ENCODE assay signal across 23 mouse cellular contexts in genomic region chr1:66617188-66617587, GRCm38 (mm10).
DNase-seq lines count a peak whose midpoint lies in the region; ATAC-seq and TF ChIP-seq lines count a peak whose summit lies in the region.
"Had no signal": no experiment of that assay in that cellular context is flagged by ENCODE, and none has a peak within 500 bp of the region (broad histone marks: within the 10 kb centered on the region; RNA-seq: fewer than 3 reads in every experiment).

No protein-coding gene starts in this region.

- no peak overlapping the region for H3K27ac ChIP-seq in lung, embryonic 14.5 days (ENCODE audit: low read depth)
- H3K27ac ChIP-seq: embryonic facial prominence, embryonic 15.5 days; forebrain, embryonic 12.5 days; heart, adult 2 months; heart, embryonic 15.5 days; hindbrain, embryonic 14.5 days; intestine, embryonic 15.5 days had no signal

- no peak overlapping the region for H3K4me3 ChIP-seq in lung, embryonic 14.5 days (ENCODE audit: low read depth, low read length)
- H3K4me3 ChIP-seq: embryonic facial prominence, embryonic 15.5 days; erythroblast, embryonic 14.5 days; forebrain, embryonic 12.5 days; heart, adult 2 months; heart, embryonic 15.5 days; intestine, embryonic 15.5 days had no signal

- ATAC-seq in lung, embryonic 14.5 days (ENCODE audit: insufficient read depth), result peak; percentile 60; the same call in 1 of the 2 replicates
- ATAC-seq: CD4-positive, CD25-positive, alpha-beta regulatory T cell, adult 4 months; intestine, embryonic 15.5 days had no signal

- H3K27me3 ChIP-seq in lung, embryonic 14.5 days (ENCODE audit: insufficient read depth, low read length), result no peaks in the 10 kb centered on the region
- H3K27me3 ChIP-seq: embryonic facial prominence, embryonic 15.5 days; forebrain, embryonic 12.5 days; heart, embryonic 15.5 days; intestine, embryonic 15.5 days had no signal

- H3K4me2 ChIP-seq in lung, embryonic 14.5 days, result no peak overlapping the region
- H3K4me2 ChIP-seq: embryonic facial prominence, embryonic 15.5 days; forebrain, embryonic 12.5 days; heart, embryonic 11.5 days; heart, embryonic 15.5 days; hindbrain, embryonic 14.5 days; intestine, embryonic 15.5 days had no signal

- no peaks in the 10 kb centered on the region for H3K4me1 ChIP-seq in lung, embryonic 14.5 days (ENCODE audit: insufficient read depth)
- H3K4me1 ChIP-seq: embryonic facial prominence, embryonic 15.5 days; forebrain, embryonic 12.5 days; heart, embryonic 15.5 days; intestine, embryonic 15.5 days had no signal

- H3K36me3 ChIP-seq in lung, embryonic 14.5 days (ENCODE audit: insufficient read depth), result no peaks in the 10 kb centered on the region
- H3K36me3 ChIP-seq: embryonic facial prominence, embryonic 15.5 days; forebrain, embryonic 12.5 days; G1E; heart, embryonic 15.5 days; intestine, embryonic 15.5 days had no signal

- 13% methylated on average over 2 of the region's 2 CpGs for WGBS in lung, embryonic 14.5 days

- no peak overlapping the region for H3K9ac ChIP-seq in lung, embryonic 14.5 days
- H3K9ac ChIP-seq: embryonic facial prominence, embryonic 15.5 days; forebrain, embryonic 12.5 days; heart, embryonic 15.5 days; hindbrain, embryonic 14.5 days; intestine, embryonic 15.5 days had no signal

- DNase-seq in lung, embryonic 14.5 days, result peak; percentile 46
- no peak for DNase-seq in lung, adult 18-20 months
- peak; percentile 23 for DNase-seq in 3T3-L1 (ENCODE audit: low read depth, low spot score)
- peak; percentile 55 for DNase-seq in Muller cell, postnatal 12 days (ENCODE audit: inconsistent ontology term)
- peak; percentile 2 for DNase-seq in gonadal fat pad, adult 2 months (ENCODE audit: low read depth)
- DNase-seq in cerebellum, adult 11 months, result no peak
- DNase-seq: adrenal gland, postnatal 10 days; B cell, adult 2 months; cerebellum, adult 18-20 months; cerebellum, adult 9-11 months; cerebellum, postnatal 36 days; gastrocnemius, postnatal 10 days; heart, adult 2 months; heart, postnatal 14 days had no signal

- no peak for TF ChIP-seq CTCF in lung, embryonic 14.5 days (IDR thresholded peaks at IDR 0.05; ENCODE audit: low read depth)

- H3K9me3 ChIP-seq in lung, embryonic 14.5 days (ENCODE audit: low read depth, low read length), result no peaks in the 10 kb centered on the region
- H3K9me3 ChIP-seq: embryonic facial prominence, embryonic 15.5 days; forebrain, embryonic 12.5 days; G1E; heart, embryonic 15.5 days; intestine, embryonic 15.5 days had no signal

Comparison
In these comparisons a context has a peak if more than half of its experiments do, and no peak if none do; other contexts are left out.
1. DNase-seq: peak in lung, embryonic 14.5 days (single experiment), 3T3-L1 (single experiment), Muller cell, postnatal 12 days (single experiment) and gonadal fat pad, adult 2 months (single experiment); none in lung, adult 18-20 months (0 of 2) and cerebellum, adult 11 months (single experiment).